Mouse (Mus musculus) cortical plate, adult 2 months (tissue): ENCODE measurements around the gene Kdm4b.

Source experiments
- CTCF ChIP-seq: fragments of 200-500 bp; IDR thresholded peaks from 2 replicates; pipeline ENCODE4 v1.5.1; 2011; ENCODE audit warnings: mild to moderate bottlenecking, control low read depth, low read length; ENCODE audit not compliant: insufficient read depth; ENCODE audit errors: extremely low read depth
- POLR2A ChIP-seq: fragments of 200-500 bp; IDR thresholded peaks from 2 replicates; pipeline ENCODE4 v1.6.1; 2011; ENCODE audit warnings: mild to moderate bottlenecking, low read length, control low read depth; ENCODE audit not compliant: insufficient read depth; ENCODE audit errors: extremely low read depth

- no peak for TF ChIP-seq POLR2A
- no peak for TF ChIP-seq CTCF
Observed at GRCm38 (mm10) chr17:56442316-56442715, 116.5 kb downstream of the Kdm4b start.
